Mouse (Mus musculus): ENCODE measurements at regions not wholly inside any gene's neighbourhood (a gene's known extent, or its start where the extent isn't known, plus 50 kb on each side); places are given as distances from the start of the nearest gene placed in this dataset.

DNA sequence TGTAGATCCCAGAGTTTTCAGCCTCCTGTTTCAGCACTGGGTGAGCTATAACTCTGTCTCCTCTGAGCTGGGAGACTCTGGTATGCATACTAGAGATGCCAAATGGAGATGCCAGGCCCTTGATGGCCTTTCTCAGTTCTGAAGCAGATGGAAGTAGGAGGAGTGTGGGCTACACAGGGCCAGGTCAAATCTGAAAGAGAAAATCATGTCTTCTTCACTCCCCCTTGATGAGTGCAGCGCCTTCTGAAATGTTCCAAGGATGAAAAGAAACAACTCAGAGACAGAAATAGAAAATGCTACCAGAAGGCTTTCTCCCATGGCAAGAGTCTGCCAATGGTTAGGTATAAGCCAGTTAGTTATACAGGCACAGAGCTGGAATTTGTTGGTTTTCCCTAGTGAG, 652.0 kb downstream of the Rnf144a start:
- TF ChIP-seq POLR2A (IDR thresholded peaks at IDR 0.05; ENCODE audit: borderline replicate concordance, low read depth, low read length) (no peak), CTCF (IDR thresholded peaks at IDR 0.05; ENCODE audit: low read depth, low read length) (no peak)

Data from bone marrow macrophage, adult 2 months (primary cell).